Mouse (Mus musculus) layer of hippocampus, adult 9-10 months (tissue): Measurements from ENCODE around the gene Lsmem1.
"Not testable (repeated sequence)": the region's sequence is repeated elsewhere in the genome, so short reads cannot be mapped to it uniquely, and the experiment has no call there.

Source experiments
- DNase-seq: peaks from one replicate; pipeline ENCODE4 v3.0.0; 2022; ENCODE audit warnings: low spot score

Gene Lsmem1

DNA sequence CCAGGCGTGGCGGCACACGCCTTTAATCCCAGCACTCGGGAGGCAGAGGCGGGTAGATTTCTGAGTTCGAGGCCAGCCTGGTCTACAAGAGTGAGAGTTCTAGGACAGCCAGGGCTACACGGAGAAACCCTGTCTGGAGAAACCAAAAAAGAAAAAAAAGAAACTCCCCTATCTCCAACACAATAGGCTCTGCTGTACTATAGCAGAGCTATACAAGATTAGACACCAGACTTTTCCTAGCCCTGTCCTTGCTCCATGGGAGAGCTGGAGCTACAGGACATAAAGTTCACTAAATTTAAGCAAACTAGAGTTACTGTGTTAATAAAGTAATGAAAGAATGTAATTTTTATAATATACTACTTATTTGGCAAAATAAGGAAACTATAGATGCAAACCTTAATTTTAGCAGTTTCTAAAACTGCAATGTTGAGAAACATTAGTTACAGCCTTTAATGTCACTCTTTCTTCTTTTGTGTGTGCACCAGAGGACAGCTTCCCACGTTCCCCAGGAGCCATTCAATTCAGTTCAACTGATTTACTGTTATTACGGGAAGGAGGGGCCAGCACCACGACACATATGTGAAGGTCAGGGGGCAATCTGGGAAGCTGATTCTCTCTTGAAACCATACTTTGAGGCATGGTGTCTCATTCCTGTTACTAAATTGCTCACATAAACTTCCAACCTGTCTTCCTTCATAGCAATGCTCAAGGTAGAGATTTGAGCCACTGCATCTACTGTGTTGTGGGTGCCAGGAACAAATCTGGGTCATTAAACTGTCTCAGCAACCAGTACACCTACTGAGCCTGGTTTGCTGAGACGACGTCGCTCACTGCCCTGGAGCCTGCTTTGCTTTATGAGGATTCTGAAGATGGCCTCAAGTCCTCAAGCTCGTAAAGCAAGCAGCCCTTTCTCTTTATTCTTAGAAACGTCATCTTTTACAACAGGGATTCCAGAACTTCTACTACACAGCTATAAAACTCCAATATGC lies 15.9 kb upstream of the Lsmem1 start:
- DNase-seq, result no peak

DNA sequence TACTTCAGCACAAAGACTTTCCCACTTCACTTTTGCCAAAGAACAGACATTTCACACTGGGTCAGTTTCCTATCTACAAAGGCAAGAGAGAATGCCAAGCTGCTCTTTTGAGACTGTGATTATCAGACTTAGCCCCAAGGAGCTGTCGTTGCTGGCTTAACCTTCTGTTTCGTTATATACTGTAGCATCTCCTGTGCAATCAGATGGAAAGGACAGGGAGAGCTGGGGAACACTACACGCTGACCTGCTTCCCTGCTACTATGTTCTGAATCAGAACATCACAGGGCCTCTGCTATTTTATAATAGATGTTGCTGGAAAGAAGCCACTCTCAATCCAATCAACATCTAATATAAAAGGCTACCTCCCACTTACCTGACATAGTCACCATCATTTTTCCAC lies 9.8 kb upstream of the Lsmem1 start:
- no peak for DNase-seq

DNA sequence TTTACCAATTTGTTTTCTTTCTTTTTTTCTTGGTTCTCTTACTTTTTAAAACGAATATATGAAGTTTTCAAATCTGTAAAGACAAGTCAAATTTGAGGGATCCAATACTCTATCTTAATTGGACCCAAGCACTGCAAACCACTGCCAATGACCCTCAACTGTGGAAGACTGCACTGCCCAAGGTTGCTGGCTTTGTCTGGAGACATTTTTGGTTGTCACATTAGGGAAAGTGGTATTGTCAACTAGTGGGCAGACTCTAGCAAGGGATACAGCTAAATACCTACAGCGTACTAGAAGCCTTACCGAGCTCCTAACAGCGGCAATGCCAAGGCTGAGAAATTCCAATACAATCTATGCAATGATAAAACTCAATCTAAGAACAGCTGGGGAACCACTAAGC lies 8.6 kb upstream of the Lsmem1 start:
- DNase-seq, result no peak

DNA sequence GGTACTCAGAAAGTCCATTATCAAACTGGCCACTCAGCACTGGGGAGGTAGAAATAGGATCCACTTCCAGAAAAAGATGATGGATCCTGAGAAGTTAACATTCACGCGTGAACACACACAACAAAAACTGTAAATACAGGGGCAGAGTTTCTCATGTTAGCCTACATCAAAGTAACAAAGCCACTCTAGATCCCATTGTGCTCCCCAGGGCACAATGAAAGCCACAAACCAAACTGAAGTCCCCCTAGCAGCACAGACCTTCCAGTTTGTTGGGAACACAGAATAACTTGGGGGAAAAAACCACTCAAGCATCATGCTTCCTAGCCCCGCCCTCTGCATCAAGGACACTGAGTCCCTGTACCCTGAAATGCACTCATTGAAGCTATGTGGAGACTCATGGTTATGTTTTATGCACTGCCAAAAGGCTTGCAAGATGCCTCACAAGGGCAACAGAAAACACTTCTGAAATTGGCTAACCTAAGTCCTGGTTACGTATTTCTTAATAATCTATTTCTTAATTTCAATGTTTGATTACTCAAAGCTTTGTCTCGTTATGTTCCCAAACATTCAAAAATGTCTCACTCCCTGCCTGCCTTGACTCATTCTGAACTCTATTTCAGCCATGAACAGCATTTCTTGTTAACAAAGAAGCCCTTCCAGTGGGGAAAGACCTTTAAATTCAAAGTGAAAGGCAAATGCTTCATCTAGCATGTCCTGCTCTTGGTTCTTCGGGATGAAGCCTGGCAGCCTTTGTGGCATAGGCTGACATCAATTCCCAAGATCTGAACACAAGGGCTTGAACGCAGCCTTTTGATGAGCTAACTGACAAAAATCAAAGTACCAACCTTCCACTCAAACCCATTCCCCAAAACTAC lies 3.1 kb upstream of the Lsmem1 start:
- no peak for DNase-seq

DNA sequence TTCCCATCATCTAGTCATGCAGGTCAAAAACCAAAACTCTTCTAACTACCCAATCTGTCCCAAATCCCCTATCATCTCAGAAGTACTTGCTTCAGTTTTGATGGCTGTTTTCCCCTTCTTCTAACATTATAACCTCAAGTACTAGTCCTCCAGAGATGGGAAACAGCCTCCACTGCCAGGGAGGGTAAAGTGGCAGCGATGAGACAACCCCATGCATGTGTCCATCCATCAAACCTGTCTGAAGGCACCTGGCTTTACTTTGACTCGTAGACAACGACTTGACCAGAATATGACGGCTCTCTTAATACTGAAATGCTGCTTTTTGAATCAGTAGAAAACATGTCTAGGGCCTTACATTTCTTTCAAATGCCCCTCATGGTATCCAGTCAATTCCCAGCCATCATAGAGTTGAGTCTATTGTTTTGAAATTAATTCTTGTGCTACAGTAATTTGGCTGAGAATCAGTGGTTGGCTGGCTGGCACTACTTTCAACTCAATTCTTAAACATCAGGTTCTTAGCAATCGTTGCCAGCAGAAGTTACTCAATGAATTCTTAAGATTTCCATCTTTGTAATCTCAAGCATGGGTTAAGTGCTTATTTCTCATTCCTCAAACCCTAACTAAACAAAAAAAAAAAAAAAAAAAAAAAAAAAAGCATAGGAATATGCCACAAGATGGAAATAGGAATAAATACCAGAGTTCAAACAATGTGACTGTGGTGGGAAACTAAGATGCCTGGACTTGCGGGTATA lies 1.4 kb upstream of the Lsmem1 start:
- no peak for DNase-seq

DNA sequence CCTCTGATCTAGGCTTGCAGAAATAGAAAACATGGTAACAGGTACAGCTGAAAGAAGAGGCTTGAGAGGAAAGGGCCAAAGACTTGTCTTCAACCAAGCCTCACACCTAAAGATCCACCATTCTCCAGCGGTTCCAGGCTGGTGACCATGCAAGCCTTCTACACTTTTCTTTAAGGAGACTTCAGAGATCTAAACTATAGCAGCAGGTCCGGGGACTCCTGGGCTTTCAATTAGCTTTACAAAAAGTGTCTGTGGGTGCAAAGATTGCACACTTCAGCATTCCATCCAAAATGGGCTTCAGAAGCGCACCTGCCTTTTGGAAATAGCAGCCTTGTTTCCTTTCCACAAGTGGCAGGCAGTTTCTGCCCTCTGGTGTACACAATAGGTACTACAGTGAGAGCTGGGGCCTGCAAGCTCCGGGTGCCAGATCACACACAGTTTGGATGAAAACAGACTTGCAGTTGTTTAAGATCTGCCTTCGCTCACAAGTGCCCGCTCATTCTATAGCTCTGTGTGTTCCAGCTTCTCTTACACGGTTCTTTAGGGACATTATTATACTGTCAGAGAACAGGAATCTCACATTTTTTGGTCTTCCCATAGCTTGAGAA lies 609 bp upstream of the Lsmem1 start:
- DNase-seq, result peak; percentile 67

DNA sequence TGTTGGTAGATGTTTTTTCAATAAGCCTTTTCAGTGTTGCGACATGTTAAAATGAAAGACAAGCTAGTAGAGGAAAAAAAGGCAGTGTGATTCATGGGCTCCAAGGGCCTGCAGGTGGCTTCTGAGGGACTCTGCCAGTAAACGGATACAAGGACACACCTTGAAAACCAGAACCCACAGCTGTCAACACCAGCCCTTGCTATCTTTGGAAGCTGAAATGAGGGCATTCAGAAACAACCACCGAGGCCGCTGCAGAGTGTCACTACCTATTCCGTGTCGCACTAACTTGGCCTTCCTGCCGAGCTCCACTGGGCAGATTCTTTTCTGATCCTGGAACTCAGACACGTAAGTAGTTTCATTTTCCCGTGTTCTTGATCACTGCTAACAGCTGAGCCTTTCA lies 863 bp downstream of the Lsmem1 start:
- DNase-seq, result no peak

DNA sequence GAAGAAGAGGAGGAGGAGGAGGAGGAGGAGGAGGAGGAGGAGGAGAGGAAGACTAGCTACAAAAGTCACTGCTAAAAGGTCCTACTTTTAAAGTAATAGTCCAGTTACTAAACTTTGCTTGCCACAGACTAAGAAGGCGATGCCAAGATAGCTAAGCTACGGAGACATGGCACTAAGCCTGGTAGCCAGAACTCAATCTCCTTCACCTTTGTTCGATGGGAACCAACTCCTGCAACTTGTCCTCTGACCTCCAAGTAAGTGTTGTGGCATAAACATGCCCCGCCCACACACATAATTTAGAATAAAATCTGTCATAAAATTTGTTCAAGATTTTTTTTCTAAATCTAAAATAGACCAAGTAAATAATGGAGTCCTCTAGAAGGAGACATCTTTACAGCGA lies 1.3 kb downstream of the Lsmem1 start:
- no peak for DNase-seq

DNA sequence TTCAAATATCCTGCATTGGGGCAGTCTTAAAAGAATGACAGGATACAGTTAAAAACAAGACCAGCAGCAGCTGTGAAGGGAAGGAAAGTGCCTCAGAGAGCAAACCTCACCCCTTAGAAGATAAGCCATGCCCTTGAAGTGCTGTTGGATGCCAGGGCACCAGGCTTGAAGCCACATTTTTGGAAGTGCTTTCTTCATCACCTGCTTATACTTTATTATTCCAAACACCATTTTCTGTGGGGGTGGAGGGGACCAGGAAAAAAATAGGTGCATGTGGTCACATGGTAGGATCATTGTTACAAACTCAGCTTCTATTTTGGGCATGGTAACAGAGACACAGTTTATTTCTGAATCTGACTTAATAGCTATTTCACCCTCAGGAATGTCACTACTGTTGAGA lies 1.8 kb downstream of the Lsmem1 start:
- DNase-seq, result no peak

DNA sequence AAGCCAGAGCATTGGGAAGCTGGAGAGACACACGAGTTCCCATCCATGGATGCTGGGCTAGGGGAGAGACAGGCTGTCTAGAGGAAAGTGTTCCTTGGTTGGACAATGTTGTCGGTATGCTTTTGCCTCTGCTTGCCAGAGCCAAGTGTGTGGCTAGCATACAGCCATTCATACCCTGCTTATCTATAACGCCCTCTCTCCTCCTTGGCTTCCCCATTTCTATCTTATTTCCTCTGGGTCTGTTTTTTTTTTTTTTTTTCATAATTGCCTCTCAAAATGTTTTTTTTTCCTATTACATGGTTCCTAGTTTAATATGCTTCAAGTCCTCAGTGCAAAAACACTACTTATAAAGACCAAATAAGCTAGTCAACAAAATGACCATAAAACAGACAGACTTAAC lies 13.8 kb downstream of the Lsmem1 start:
- no peak for DNase-seq

DNA sequence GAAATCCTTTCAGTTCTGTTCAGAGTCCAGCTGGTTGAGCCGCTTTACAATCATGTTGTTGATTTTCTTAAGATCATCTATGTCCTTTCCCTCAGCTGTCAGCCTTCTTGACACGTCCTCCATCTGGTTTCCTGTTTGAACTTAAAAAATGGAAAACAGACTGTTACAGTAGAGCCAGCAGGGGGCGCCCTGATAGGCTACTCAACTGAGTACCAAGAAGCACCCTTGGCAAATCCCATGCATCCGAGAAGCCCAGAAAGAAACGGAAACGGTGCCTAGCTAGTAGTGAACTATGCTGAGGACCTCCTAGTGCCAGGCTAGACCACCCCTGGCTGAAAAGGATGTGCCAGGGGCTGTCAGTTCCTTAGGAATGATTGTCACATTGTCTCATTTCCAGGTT lies 22.2 kb downstream of the Lsmem1 start:
- no peak for DNase-seq

DNA sequence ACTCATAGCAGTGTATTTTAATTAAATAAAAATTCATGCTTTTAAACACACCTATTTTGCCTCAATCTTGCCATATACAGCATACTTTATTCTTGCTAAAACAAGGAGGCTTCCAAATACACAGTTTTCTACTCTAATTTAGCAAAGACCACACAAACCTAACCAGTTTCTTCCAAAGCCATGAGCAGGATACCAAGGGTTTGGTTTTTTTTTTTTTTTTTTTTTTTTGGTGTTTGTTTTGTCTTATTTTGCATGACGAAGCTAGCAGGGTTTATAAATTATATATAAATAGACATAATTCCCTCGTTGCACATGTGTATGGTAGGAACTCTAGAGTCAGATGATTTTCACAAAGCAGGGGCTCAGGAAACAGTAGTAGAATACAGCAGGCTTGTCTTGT lies 23.1 kb downstream of the Lsmem1 start:
- DNase-seq, result no peak

DNA sequence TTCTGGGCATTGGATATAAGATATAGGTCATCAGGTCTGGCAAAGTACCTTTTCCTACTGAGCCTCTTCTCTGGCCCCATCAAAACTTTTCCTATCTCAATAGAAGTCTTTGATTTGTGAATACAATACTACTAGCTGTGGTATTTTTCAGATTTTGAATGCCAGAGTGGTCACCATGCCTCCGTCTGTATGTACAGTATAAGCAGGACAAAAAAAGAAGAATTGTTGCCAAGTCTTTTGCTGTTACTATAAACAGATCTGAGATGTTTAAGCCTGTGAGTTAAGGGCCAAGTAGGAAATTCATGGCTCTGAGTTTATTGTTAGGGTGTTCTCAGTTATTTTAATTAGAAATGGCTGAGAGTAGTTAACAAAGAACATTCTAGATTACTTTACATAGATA lies 24.1 kb downstream of the Lsmem1 start:
- DNase-seq, result not testable (repeated sequence)

DNA sequence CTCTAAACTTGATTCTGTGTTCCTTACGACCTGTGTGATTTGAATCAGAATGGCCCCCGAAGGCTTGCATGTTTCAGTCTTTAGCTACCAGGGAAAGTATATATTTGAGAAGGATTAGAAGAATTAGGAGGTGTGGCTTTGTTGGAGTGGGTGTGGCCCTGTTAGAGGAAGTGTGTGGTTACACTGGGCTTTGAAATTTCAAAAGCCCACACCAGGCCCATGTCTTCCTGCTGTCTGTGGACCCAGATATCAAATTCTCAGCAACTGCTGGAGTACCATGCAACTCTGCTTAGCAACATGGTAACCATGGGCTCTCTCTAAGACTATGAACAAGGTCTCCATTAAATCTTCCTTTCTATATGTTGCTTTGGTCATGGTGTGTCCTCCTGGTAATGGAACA lies 27.7 kb downstream of the Lsmem1 start:
- DNase-seq, result no peak

DNA sequence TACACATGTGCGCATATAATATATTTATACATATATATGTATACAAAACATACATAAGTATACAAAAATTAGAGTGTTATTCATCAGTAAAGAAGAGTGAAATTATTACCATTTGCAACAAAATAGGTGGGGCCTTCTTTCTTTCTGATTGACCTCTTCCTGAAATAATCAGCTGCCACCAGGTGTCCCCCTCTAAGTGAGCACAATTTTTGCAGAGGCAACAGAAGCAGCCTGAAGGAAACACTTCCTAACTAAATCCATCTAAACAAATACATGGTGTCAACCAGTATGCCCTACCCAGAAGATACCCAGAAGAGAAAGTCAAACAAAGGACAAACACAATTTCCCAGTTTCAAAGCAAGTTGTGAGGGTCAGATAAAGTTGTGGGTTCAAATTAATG lies 29.6 kb downstream of the Lsmem1 start:
- no peak for DNase-seq

DNA sequence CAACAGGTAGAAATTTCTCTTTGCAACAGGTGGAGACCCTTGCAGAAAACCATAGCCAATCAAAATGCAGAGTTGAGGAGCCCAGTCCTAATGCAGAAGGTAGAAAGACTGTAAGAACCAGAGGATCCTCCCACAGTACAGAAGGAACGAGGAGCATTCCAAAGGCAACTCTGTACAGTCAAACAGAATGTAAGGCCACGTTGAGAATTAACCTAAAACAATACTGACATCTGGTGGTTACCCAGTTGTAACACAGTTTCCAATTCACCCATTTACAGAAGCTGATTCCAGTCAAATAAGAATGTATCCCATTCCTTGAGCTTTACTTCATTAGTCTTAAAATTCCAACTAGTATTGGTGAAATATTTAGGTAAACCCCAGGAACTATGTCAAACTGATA lies 34.7 kb downstream of the Lsmem1 start:
- DNase-seq, result peak; percentile 26

DNA sequence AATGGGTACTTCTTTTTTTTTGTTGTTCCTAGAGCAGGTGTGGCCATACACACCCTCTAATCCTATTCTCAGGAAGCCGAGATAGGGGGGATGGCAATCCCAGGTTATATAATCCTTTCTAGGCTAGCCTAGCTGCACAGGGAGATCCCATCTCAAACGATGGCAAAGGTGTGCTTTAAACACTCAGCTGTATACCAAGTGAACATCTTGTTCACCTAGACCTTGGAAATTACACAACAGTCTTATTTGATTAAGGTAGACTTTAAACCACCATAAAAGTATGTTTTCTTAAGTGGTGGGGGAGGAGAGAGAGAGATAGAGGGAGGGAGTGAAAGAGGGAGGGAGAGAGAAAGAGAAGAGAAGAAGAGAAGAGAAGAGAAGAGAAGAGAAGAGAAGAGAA lies 38.5 kb downstream of the Lsmem1 start:
- no peak for DNase-seq

DNA sequence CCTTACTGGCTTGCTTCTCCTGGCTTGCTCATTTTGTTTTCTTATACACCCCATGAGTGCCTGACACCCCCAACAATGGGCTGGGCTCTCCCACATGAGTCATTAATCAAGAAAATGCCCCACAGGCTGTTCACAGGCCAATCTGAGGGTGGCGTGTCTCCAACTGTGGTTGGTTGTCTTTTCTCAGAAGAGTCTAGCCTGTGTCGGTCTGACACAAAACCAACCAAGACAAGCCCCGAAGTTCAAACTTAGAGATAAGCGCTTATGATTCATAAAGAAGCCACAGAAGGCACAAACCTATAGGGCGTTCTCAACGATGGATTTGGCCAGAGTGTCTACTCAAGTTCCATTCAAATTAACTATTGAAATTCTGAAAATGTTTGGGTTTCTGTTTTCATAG lies 45.1 kb downstream of the Lsmem1 start:
- no peak for DNase-seq

DNA sequence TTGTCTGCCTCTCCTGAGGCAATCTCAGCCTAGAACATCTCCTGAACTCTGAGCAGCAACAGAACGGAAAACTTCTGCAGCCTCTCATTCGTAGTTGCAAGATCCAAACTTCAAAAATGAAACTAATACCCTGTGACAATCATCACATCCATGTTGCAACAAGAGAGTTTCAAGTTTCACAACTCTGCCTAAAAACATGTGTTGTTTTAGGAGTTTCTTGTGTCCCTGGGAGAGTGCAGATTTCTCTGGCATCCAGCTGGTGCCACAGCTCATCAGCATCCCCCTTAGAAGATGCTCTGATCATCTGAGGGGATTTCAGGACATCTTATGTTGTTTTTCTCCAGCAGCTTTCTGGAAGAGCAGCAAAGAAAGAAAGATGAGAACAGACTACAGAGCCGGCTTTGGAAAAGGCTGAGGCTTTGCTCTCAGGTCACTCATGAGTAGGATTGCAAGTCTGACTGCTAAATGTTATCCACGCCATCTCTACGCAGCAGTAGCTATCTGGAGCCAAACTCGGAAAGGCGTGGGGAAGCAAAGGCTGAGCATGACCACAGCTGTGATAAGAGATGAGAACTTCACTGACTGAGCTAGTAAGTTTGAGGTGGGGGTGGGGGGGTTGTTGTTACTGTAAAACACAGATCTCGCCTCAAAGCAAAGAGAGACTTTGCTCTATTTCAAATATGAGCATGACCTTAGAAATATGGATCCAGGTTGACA lies 46.8 kb downstream of the Lsmem1 start:
- DNase-seq, result no peak

DNA sequence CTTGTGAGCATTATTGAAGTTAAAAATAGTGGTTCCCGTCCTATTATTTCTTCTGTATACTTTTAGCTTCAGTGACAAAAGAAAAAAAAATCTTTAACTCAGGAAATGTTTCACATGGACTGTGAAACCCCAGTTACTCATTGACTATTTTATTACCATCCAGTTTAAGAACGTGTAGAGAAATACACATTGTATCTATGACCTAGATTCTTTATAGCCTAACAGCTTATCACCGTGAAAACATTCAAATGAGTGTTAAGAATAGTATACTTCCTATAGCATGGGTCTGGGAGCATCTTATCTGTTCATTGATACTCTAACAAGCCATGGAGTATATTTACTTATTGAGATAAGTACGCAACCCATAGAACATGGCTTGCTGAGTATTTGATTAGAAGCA lies 52.0 kb downstream of the Lsmem1 start:
- no peak for DNase-seq

DNA sequence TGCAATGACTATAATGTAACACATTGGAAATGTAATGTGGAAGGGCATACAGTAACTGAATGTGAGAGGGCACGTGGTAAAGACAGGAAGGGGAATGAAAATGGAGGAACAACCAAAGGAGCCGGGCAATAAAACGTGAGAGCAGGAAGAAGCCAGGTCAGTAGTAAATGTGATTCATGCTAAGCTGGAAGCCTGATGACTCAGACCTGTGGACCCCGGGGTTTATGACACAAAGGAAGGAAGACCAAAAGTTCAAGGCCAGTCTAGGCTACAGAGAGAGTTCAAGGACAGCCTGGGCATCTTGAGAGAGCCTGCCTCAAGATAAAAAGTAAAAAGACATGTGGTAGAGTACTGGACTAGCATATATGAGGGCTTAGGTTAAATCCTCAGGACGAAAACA lies 52.8 kb downstream of the Lsmem1 start:
- no peak for DNase-seq
